Mouse (Mus musculus): ENCODE data around the gene Ces1b. TPM values are rescaled to one million over a fixed set of nuclear protein-coding genes. Genes with fewer than 3 reads are reported as not detected.

Ces1b gene
- total RNA-seq, 2 experiments from 2014 or later, result not detected

DNA sequence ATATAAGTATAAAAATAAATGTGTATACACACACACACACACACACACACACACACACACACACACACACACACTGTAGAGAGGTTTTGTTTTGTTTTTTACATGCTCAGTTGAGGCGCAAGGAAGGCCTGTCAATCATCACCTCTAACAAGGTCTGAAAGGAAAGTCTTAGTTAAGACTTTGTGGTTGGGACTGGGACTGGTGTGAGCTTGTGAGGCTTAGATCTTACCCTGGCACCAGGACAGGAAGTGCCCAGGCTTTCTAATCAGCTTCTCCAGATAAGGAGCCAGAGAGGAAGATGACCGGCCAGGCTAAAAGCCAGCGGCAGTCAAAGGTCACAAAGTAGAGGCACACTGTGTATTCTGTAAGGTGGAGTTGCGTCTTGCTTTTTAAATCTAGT lies 65.5 kb downstream of the Ces1b start:
- intact Hi-C loops (cut with DNase I), result loop anchor here (5.0 to 10.0 kb wide), 3 partner anchors 38 to 481 kb away; no protein-coding TSS in a partner anchor
- no peak for DNase-seq (ENCODE audit: extremely low spot score in 1 of 2, low spot score in 2 of 2)

DNA sequence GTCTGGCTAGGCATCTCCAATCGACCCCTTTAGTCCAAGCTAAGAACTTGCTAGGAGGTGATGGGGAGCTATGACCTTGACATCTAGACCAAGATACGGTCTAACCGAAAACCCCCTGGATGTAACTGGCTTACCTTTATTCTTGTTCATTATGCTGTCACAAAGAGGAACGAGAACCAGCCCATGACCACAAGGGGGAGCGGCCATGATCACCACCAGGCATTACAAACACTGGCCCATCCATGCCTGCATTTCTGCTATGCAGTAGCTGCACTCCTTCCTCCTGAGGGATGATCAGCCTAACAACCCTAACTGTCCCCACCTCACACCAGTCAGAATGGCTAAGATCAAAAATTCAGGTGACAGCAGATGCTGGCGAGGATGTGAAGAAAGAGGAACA lies 67.6 kb downstream of the Ces1b start:
- no peak for DNase-seq (ENCODE audit: extremely low spot score in 1 of 2, low spot score in 2 of 2)
- intact Hi-C loops (cut with DNase I), result loop anchor here (5.0 to 10.0 kb wide), 3 partner anchors 40 to 483 kb away; no protein-coding TSS in a partner anchor

DNA sequence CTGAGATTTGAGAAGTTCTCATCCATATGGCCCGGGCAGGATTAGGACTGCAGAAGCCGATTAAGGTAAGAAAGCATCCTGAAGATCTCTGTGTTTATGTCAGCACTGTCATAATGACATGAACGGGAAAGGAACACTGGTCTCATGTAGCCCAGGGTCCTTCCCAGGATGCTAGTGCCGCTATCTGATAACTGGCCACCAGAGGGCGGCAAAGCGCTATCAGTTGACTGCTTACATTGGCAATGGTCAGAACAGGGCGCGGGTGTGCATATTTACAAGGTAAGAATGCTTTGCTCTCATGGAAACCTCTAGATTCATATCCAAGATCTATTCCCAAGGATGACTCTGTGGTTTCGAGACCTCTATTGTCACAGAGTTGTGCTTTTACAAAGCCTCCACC lies 68.4 kb downstream of the Ces1b start:
- DNase-seq (ENCODE audit: extremely low spot score in 1 of 2, low spot score in 2 of 2), result peak; percentile 85 to 88
- intact Hi-C loops (cut with DNase I), result loop anchor here (2.0 to 10.0 kb wide), 5 partner anchors 41 to 483 kb away; no protein-coding TSS in a partner anchor

DNA sequence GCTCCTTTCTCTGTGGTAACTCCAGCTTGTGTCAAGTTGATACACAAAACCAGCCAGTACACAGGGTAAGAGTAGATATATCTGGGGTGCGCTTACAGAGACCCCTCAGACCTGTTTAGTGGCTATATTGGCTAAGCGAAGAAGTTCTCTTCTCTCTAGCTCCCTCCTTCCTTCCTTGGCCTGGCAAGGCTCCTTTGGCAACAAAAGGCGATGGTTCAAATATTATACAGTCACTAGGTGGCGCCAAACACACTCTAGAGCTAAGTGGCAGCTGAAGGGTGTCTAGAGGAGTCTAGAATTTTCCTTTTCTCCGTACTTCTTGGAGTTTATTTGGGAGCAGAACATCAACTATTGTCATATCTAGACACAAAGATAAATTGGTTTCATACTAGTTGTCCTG lies 69.5 kb downstream of the Ces1b start:
- DNase-seq (ENCODE audit: extremely low spot score in 1 of 2, low spot score in 2 of 2), result peak; percentile 36 to 54
- intact Hi-C loops (cut with DNase I), result loop anchor here (2.0 to 10.0 kb wide), 5 partner anchors 42 to 485 kb away; no protein-coding TSS in a partner anchor

Other genes with a start within 250 kb of the Ces1b start
- gene Lpcat2, start 224.7 kb downstream of the Ces1b start, total RNA-seq (2021), result 10 to 100 TPM in 1 of 2 experiments, 1 to 10 TPM in 1; 8.9 to 11.2 TPM
- gene Capns2, start 178.6 kb downstream of the Ces1b start, total RNA-seq (2021), result 1 to 10 TPM; 1.1 to 1.7 TPM
- gene Slc6a2, start 119.9 kb downstream of the Ces1b start, total RNA-seq (2021), result under 1 TPM; 0.26 to 0.28 TPM
- under 1 TPM; 0.21 to 0.28 TPM for gene Ces1a, start 31.8 kb downstream of the Ces1b start, total RNA-seq (2021)
- gene Ces1c, start 51.3 kb upstream of the Ces1b start, total RNA-seq (2021), result not detected
- gene Ces1d, start 117.8 kb upstream of the Ces1b start, total RNA-seq (2021), result not detected
- gene Ces1e, start 149.6 kb upstream of the Ces1b start, total RNA-seq (2021), result not detected
- not detected for gene Ces1f, start 199.7 kb upstream of the Ces1b start, total RNA-seq (2021)